Mouse (Mus musculus): ENCODE data around the gene Gsg1l. TPM values are rescaled to one million over a fixed set of nuclear protein-coding genes. Genes with fewer than 3 reads are reported as not detected.

The Gsg1l gene
- polyA plus RNA-seq, 1 experiment from 2014 or later: 1.0 TPM

- no peak overlapping the region for H3K4me3 ChIP-seq (ENCODE audit: low read depth, low read length)
- no peaks in the 10 kb centered on the region for H3K4me1 ChIP-seq (replicated peaks; ENCODE audit: control insufficient read depth, insufficient read depth, low read length)
- whole genome bisulfite sequencing: 84% methylated on average over 5 of the region's 5 CpGs
- H3K9ac ChIP-seq (ENCODE audit: low read length): no peak overlapping the region
- no peaks in the 10 kb centered on the region for H3K9me3 ChIP-seq (ENCODE audit: control insufficient read depth, low read length)
- ATAC-seq (replicated peaks; ENCODE audit: low FRiP score, low TSS enrichment, low read depth) (no peak), DNase-seq (ENCODE audit: low spot score) (no peak)
- no peaks in the 10 kb centered on the region for H3K27me3 ChIP-seq (replicated peaks; ENCODE audit: control insufficient read depth, insufficient read depth, low read length)
- no peak overlapping the region for H3K4me2 ChIP-seq (ENCODE audit: low read length)
- no peak overlapping the region for H3K27ac ChIP-seq (ENCODE audit: low read depth)
- no peaks in the 10 kb centered on the region for H3K36me3 ChIP-seq (ENCODE audit: control insufficient read depth, insufficient read depth, low read length)
These were observed 123.4 kb downstream of the Gsg1l start for GRCm38 (mm10) chr7:125958856-125959255.

GRCm38 (mm10) chr7:125954994-125955393 lies 127.2 kb downstream of the Gsg1l start:
- ATAC-seq (replicated peaks; ENCODE audit: low FRiP score, low TSS enrichment, low read depth): no peak
- Histone ChIP-seq H3K4me2 (ENCODE audit: low read length) (no peak overlapping the region), H3K4me1 (replicated peaks; ENCODE audit: control insufficient read depth, insufficient read depth, low read length) (no peaks in the 10 kb centered on the region), H3K4me3 (ENCODE audit: low read depth, low read length) (no peak overlapping the region), H3K27me3 (replicated peaks; ENCODE audit: control insufficient read depth, insufficient read depth, low read length) (no peaks in the 10 kb centered on the region), H3K36me3 (ENCODE audit: control insufficient read depth, insufficient read depth, low read length) (no peaks in the 10 kb centered on the region), H3K9me3 (ENCODE audit: control insufficient read depth, low read length) (no peaks in the 10 kb centered on the region), H3K9ac (ENCODE audit: low read length) (no peak overlapping the region), H3K27ac (ENCODE audit: low read depth) (no peak overlapping the region)
- DNase-seq (ENCODE audit: low spot score): no peak
- 74% methylated on average over 5 of the region's 5 CpGs for WGBS

GRCm38 (mm10) chr7:125954356-125954878 lies 127.8 kb downstream of the Gsg1l start:
- H3K27me3 ChIP-seq (replicated peaks; ENCODE audit: control insufficient read depth, insufficient read depth, low read length): no peaks in the 10 kb centered on the region
- H3K4me2 ChIP-seq (ENCODE audit: low read length): no peak overlapping the region
- DNase-seq (ENCODE audit: low spot score): no peak
- no peak overlapping the region for H3K4me3 ChIP-seq (ENCODE audit: low read depth, low read length)
- no peak overlapping the region for H3K9ac ChIP-seq (ENCODE audit: low read length)
- WGBS: 75% methylated on average over 3 of the region's 3 CpGs
- ATAC-seq (replicated peaks; ENCODE audit: low FRiP score, low TSS enrichment, low read depth): no peak
- no peak overlapping the region for H3K27ac ChIP-seq (ENCODE audit: low read depth)
- H3K9me3 ChIP-seq (ENCODE audit: control insufficient read depth, low read length): no peaks in the 10 kb centered on the region
- no peaks in the 10 kb centered on the region for H3K36me3 ChIP-seq (ENCODE audit: control insufficient read depth, insufficient read depth, low read length)
- H3K4me1 ChIP-seq (replicated peaks; ENCODE audit: control insufficient read depth, insufficient read depth, low read length): no peaks in the 10 kb centered on the region

GRCm38 (mm10) chr7:125953844-125954243 lies 128.4 kb downstream of the Gsg1l start:
- H3K4me3 ChIP-seq (ENCODE audit: low read depth, low read length): no peak overlapping the region
- no peak overlapping the region for H3K27ac ChIP-seq (ENCODE audit: low read depth)
- H3K4me1 ChIP-seq (replicated peaks; ENCODE audit: control insufficient read depth, insufficient read depth, low read length): no peaks in the 10 kb centered on the region
- no peak for ATAC-seq (replicated peaks; ENCODE audit: low FRiP score, low TSS enrichment, low read depth)
- no peak for DNase-seq (ENCODE audit: low spot score)
- H3K36me3 ChIP-seq (ENCODE audit: control insufficient read depth, insufficient read depth, low read length): no peaks in the 10 kb centered on the region
- no peaks in the 10 kb centered on the region for H3K27me3 ChIP-seq (replicated peaks; ENCODE audit: control insufficient read depth, insufficient read depth, low read length)
- H3K9ac ChIP-seq (ENCODE audit: low read length): no peak overlapping the region
- no peaks in the 10 kb centered on the region for H3K9me3 ChIP-seq (ENCODE audit: control insufficient read depth, low read length)
- H3K4me2 ChIP-seq (ENCODE audit: low read length): no peak overlapping the region
- WGBS: 65% methylated on average over 6 of the region's 6 CpGs

- Histone ChIP-seq H3K9ac (ENCODE audit: low read length) (no peak overlapping the region), H3K27ac (ENCODE audit: low read depth) (no peak overlapping the region), H3K4me1 (replicated peaks; ENCODE audit: control insufficient read depth, insufficient read depth, low read length) (no peaks in the 10 kb centered on the region), H3K4me2 (ENCODE audit: low read length) (no peak overlapping the region), H3K36me3 (ENCODE audit: control insufficient read depth, insufficient read depth, low read length) (no peaks in the 10 kb centered on the region), H3K27me3 (replicated peaks; ENCODE audit: control insufficient read depth, insufficient read depth, low read length) (no peaks in the 10 kb centered on the region), H3K9me3 (ENCODE audit: control insufficient read depth, low read length) (no peaks in the 10 kb centered on the region), H3K4me3 (ENCODE audit: low read depth, low read length) (no peak overlapping the region)
- ATAC-seq (replicated peaks; ENCODE audit: low FRiP score, low TSS enrichment, low read depth): no peak
- 86% methylated on average over 7 of the region's 7 CpGs for WGBS
- DNase-seq (ENCODE audit: low spot score): no peak
These were observed 130.3 kb downstream of the Gsg1l start for GRCm38 (mm10) chr7:125951911-125952310.

GRCm38 (mm10) chr7:125948973-125949372 lies 133.2 kb downstream of the Gsg1l start:
- Histone ChIP-seq H3K27me3 (replicated peaks; ENCODE audit: control insufficient read depth, insufficient read depth, low read length) (no peaks in the 10 kb centered on the region), H3K4me2 (ENCODE audit: low read length) (no peak overlapping the region), H3K27ac (ENCODE audit: low read depth) (no peak overlapping the region), H3K9me3 (ENCODE audit: control insufficient read depth, low read length) (no peaks in the 10 kb centered on the region), H3K9ac (ENCODE audit: low read length) (no peak overlapping the region), H3K4me1 (replicated peaks; ENCODE audit: control insufficient read depth, insufficient read depth, low read length) (no peaks in the 10 kb centered on the region), H3K36me3 (ENCODE audit: control insufficient read depth, insufficient read depth, low read length) (no peaks in the 10 kb centered on the region), H3K4me3 (ENCODE audit: low read depth, low read length) (no peak overlapping the region)
- 81% methylated on average over 4 of the region's 4 CpGs for WGBS
- no peak for DNase-seq (ENCODE audit: low spot score)
- no peak for ATAC-seq (replicated peaks; ENCODE audit: low FRiP score, low TSS enrichment, low read depth)

- no peak overlapping the region for H3K9ac ChIP-seq (ENCODE audit: low read length)
- 69% methylated on average over 8 of the region's 8 CpGs for WGBS
These were observed 136.3 kb downstream of the Gsg1l start for GRCm38 (mm10) chr7:125945915-125946314.

GRCm38 (mm10) chr7:125944631-125945030 lies 137.6 kb downstream of the Gsg1l start:
- H3K27me3 ChIP-seq (replicated peaks; ENCODE audit: control insufficient read depth, insufficient read depth, low read length): no peaks in the 10 kb centered on the region
- no peaks in the 10 kb centered on the region for H3K4me1 ChIP-seq (replicated peaks; ENCODE audit: control insufficient read depth, insufficient read depth, low read length)
- H3K27ac ChIP-seq (ENCODE audit: low read depth): no peak overlapping the region
- no peak overlapping the region for H3K4me3 ChIP-seq (ENCODE audit: low read depth, low read length)
- H3K9me3 ChIP-seq (ENCODE audit: control insufficient read depth, low read length): 0 out of 2 replicates have a peak, but pooled peaks cover 2% of the 10 kb centered on the region
- DNase-seq (ENCODE audit: low spot score) (no peak), ATAC-seq (replicated peaks; ENCODE audit: low FRiP score, low TSS enrichment, low read depth) (no peak)
- no peak overlapping the region for H3K9ac ChIP-seq (ENCODE audit: low read length)
- H3K4me2 ChIP-seq (ENCODE audit: low read length): no peak overlapping the region
- H3K36me3 ChIP-seq (ENCODE audit: control insufficient read depth, insufficient read depth, low read length): no peaks in the 10 kb centered on the region
- 86% methylated on average over 5 of the region's 5 CpGs for WGBS

More at GRCm38 (mm10) chr7:125945915-125946314, 136.3 kb downstream of the Gsg1l start:
- Histone ChIP-seq H3K9me3 (ENCODE audit: control insufficient read depth, low read length) (no peaks in the 10 kb centered on the region), H3K4me3 (ENCODE audit: low read depth, low read length) (no peak overlapping the region), H3K27ac (ENCODE audit: low read depth) (no peak overlapping the region), H3K4me1 (replicated peaks; ENCODE audit: control insufficient read depth, insufficient read depth, low read length) (no peaks in the 10 kb centered on the region), H3K27me3 (replicated peaks; ENCODE audit: control insufficient read depth, insufficient read depth, low read length) (no peaks in the 10 kb centered on the region), H3K36me3 (ENCODE audit: control insufficient read depth, insufficient read depth, low read length) (no peaks in the 10 kb centered on the region), H3K4me2 (ENCODE audit: low read length) (no peak overlapping the region)
- DNase-seq (ENCODE audit: low spot score) (no peak), ATAC-seq (replicated peaks; ENCODE audit: low FRiP score, low TSS enrichment, low read depth) (no peak)

- H3K9ac ChIP-seq (ENCODE audit: low read length): no peak overlapping the region
- no peaks in the 10 kb centered on the region for H3K4me1 ChIP-seq (replicated peaks; ENCODE audit: control insufficient read depth, insufficient read depth, low read length)
- no peak overlapping the region for H3K27ac ChIP-seq (ENCODE audit: low read depth)
- H3K9me3 ChIP-seq (ENCODE audit: control insufficient read depth, low read length): 0 out of 2 replicates have a peak, but pooled peaks cover 2% of the 10 kb centered on the region
- H3K36me3 ChIP-seq (ENCODE audit: control insufficient read depth, insufficient read depth, low read length): no peaks in the 10 kb centered on the region
- no peak overlapping the region for H3K4me2 ChIP-seq (ENCODE audit: low read length)
- DNase-seq (ENCODE audit: low spot score) (no peak), ATAC-seq (replicated peaks; ENCODE audit: low FRiP score, low TSS enrichment, low read depth) (no peak)
- 95% methylated on average over 4 of the region's 4 CpGs for WGBS
- no peaks in the 10 kb centered on the region for H3K27me3 ChIP-seq (replicated peaks; ENCODE audit: control insufficient read depth, insufficient read depth, low read length)
- H3K4me3 ChIP-seq (ENCODE audit: low read depth, low read length): no peak overlapping the region
These were observed 138.7 kb downstream of the Gsg1l start for GRCm38 (mm10) chr7:125943511-125943910.
